Mouse (Mus musculus) induced T-regulatory cell, adult 2 months (primary cell): ENCODE measurements around the gene Rrp12.

Experiments
- DNase-seq: peaks from one replicate; pipeline ENCODE4 v3.0.0-alpha.2; 2012; ENCODE audit warnings: low read depth

Rrp12 gene

GRCm38 (mm10) chr19:41906311-41907078 is 10.5 kb upstream of the Rrp12 start:
- no peak for DNase-seq

GRCm38 (mm10) chr19:41905246-41905645 is 9.3 kb upstream of the Rrp12 start:
- no peak for DNase-seq

GRCm38 (mm10) chr19:41902848-41903593 is 7.0 kb upstream of the Rrp12 start:
- no peak for DNase-seq

- no peak for DNase-seq
Observed at GRCm38 (mm10) chr19:41901696-41902095, 5.7 kb upstream of the Rrp12 start.

GRCm38 (mm10) chr19:41900495-41901090 is 4.6 kb upstream of the Rrp12 start:
- DNase-seq = peak; percentile 40

- DNase-seq = peak; percentile 79
Observed at GRCm38 (mm10) chr19:41898860-41899259, 2.9 kb upstream of the Rrp12 start.

GRCm38 (mm10) chr19:41896319-41896711 is 342 bp upstream of the Rrp12 start:
- no peak for DNase-seq

GRCm38 (mm10) chr19:41894959-41895358 is 1.0 kb downstream of the Rrp12 start:
- DNase-seq = peak; percentile 56

GRCm38 (mm10) chr19:41888191-41888590 is 7.8 kb downstream of the Rrp12 start:
- DNase-seq = no peak

GRCm38 (mm10) chr19:41883882-41884281 is 12.1 kb downstream of the Rrp12 start:
- no peak for DNase-seq

GRCm38 (mm10) chr19:41881842-41882241 is 14.1 kb downstream of the Rrp12 start:
- DNase-seq = no peak

- DNase-seq = peak; percentile 21
Observed at GRCm38 (mm10) chr19:41874356-41874755, 21.6 kb downstream of the Rrp12 start.

GRCm38 (mm10) chr19:41872285-41872684 is 23.7 kb downstream of the Rrp12 start:
- DNase-seq = no peak

- peak; percentile 22 for DNase-seq
Observed at GRCm38 (mm10) chr19:41869946-41870345, 26.0 kb downstream of the Rrp12 start.

- no peak for DNase-seq
Observed at GRCm38 (mm10) chr19:41869296-41869695, 26.7 kb downstream of the Rrp12 start.

- DNase-seq = no peak
Observed at GRCm38 (mm10) chr19:41866707-41867106, 29.3 kb downstream of the Rrp12 start.

- DNase-seq = no peak
Observed at GRCm38 (mm10) chr19:41857816-41858310, 38.1 kb downstream of the Rrp12 start.

GRCm38 (mm10) chr19:41857086-41857762 is 38.7 kb downstream of the Rrp12 start:
- no peak for DNase-seq

- DNase-seq = no peak
Observed at GRCm38 (mm10) chr19:41852423-41852822, 43.5 kb downstream of the Rrp12 start.

- DNase-seq = no peak
Observed at GRCm38 (mm10) chr19:41850719-41851543, 45.0 kb downstream of the Rrp12 start.

GRCm38 (mm10) chr19:41850021-41850718 is 45.8 kb downstream of the Rrp12 start:
- DNase-seq = no peak
